Comparison of ENCODE assay signal across 36 mouse cellular contexts in the genomic region with DNA sequence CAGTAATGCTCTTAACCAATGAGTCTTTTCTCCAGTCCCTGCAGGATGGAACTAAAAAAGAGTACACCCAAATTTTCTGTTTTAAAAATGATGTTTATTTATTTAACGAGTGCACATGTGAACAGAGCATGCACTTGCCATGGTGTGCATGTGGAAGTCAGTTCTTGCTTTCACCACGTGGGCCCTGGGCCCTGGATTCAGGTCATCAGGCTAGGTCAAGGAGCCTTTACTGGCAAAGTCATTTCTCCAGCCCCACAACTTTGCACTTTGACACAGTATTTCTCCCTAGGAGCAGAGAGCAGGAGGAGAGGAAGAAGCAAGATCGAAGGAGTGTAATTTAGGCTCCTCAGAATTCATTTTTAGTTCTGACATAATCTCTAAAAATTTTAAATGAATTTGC. TPM values are rescaled to one million over a fixed set of nuclear protein-coding genes. Genes with fewer than 3 reads are reported as not detected.
"Had no signal": no experiment of that assay in that cellular context is flagged by ENCODE, and none has a peak within 500 bp of the region (broad histone marks: within the 10 kb centered on the region; RNA-seq: fewer than 3 reads in every experiment).

No protein-coding gene starts in this region.

- H3K27ac ChIP-seq: gastrocnemius, adult 2 months; heart, embryonic 10.5 days; hindbrain, embryonic 10.5 days; hindbrain, embryonic 12.5 days; hindbrain, embryonic 14.5 days; intestine, embryonic 15.5 days; layer of hippocampus, adult 2 months; left cerebral cortex, adult 2 months; limb, embryonic 13.5 days; limb, embryonic 15.5 days; liver, embryonic 12.5 days; liver, embryonic 14.5 days had no signal

- H3K9me3 ChIP-seq: heart, embryonic 10.5 days; heart, embryonic 12.5 days; hindbrain, embryonic 12.5 days; intestine, embryonic 15.5 days; limb, embryonic 13.5 days; limb, embryonic 15.5 days; liver, embryonic 12.5 days had no signal

- H3K4me1 ChIP-seq: heart, embryonic 10.5 days; heart, embryonic 12.5 days; hindbrain, embryonic 10.5 days; hindbrain, embryonic 12.5 days; intestine, embryonic 15.5 days; limb, embryonic 13.5 days; limb, embryonic 15.5 days; liver, embryonic 12.5 days had no signal

- H3K27me3 ChIP-seq: heart, embryonic 12.5 days; hindbrain, embryonic 12.5 days; intestine, embryonic 15.5 days; limb, embryonic 13.5 days; limb, embryonic 15.5 days; liver, embryonic 12.5 days had no signal

- ATAC-seq: forebrain, embryonic 16.5 days; hindbrain, embryonic 16.5 days; inflammation-experienced regulatory T-cells, adult 6 months; intestine, embryonic 15.5 days; intestine, postnatal 0 days; liver, embryonic 12.5 days had no signal

- H3K4me3 ChIP-seq: gastrocnemius, adult 2 months; heart, embryonic 10.5 days; heart, embryonic 12.5 days; hindbrain, embryonic 10.5 days; hindbrain, embryonic 12.5 days; intestine, embryonic 15.5 days; layer of hippocampus, adult 2 months; left cerebral cortex, adult 2 months; limb, embryonic 13.5 days; limb, embryonic 15.5 days; liver, embryonic 12.5 days had no signal

- H3K4me2 ChIP-seq: heart, embryonic 12.5 days; hindbrain, embryonic 12.5 days; hindbrain, embryonic 14.5 days; intestine, embryonic 15.5 days; limb, embryonic 13.5 days; limb, embryonic 15.5 days; liver, embryonic 12.5 days had no signal

- DNase-seq: gastrocnemius, adult 2 months; gastrocnemius, postnatal 10 days; gastrocnemius, postnatal 25 days; heart, adult 18-20 months; heart, postnatal 10 days; heart, postnatal 4 days; left cerebral cortex, postnatal 4 days; lung, adult 18-20 months had no signal

- H3K36me3 ChIP-seq: intestine, embryonic 15.5 days had no signal

- H3K9ac ChIP-seq: heart, embryonic 12.5 days; hindbrain, embryonic 12.5 days; hindbrain, embryonic 14.5 days; intestine, embryonic 15.5 days; limb, embryonic 13.5 days; limb, embryonic 15.5 days; liver, embryonic 12.5 days; liver, embryonic 14.5 days had no signal

RNA-seq across cellular contexts. Expression of a gene that starts 23.7 kb away (rescaled TPM):
- total RNA-seq: gastrocnemius, adult 2 months; gastrocnemius, postnatal 10 days; gastrocnemius, postnatal 25 days; gastrocnemius, postnatal 4 days; granulocyte monocyte progenitor cell, adult 5-6 weeks; heart, adult 18-20 months; heart, adult 8-10 months; heart, postnatal 10 days; heart, postnatal 25 days; heart, postnatal 4 days; layer of hippocampus, adult 2 months; layer of hippocampus, postnatal 10 days; layer of hippocampus, postnatal 25 days; left cerebral cortex, adult 2 months; left cerebral cortex, postnatal 25 days; left cerebral cortex, postnatal 4 days had no signal
- polyA plus RNA-seq: forebrain, embryonic 16.5 days; frontal cortex, adult 2 months; heart, embryonic 10.5 days; heart, embryonic 12.5 days; heart, embryonic 14.5 days; heart, embryonic 16.5 days; hindbrain, embryonic 10.5 days; hindbrain, embryonic 12.5 days; hindbrain, embryonic 14.5 days; hindbrain, embryonic 16.5 days; inflammation-experienced regulatory T-cells, adult 6 months; intestine, embryonic 15.5 days; intestine, postnatal 0 days; limb, embryonic 11.5 days; limb, embryonic 13.5 days; limb, embryonic 15.5 days; liver, embryonic 12.5 days; liver, embryonic 14.5 days; liver, embryonic 16.5 days had no signal
